12 mouse cellular contexts compared by ENCODE assay signal in genomic region chr2:172978131-172978633, GRCm38 (mm10). TPM values are rescaled to one million over a fixed set of nuclear protein-coding genes. Genes with fewer than 3 reads are reported as not detected.
DNase-seq lines count a peak whose midpoint lies in the region; ATAC-seq lines count a peak whose summit lies in the region.
"Had no signal": no experiment of that assay in that cellular context is flagged by ENCODE, and none has a peak within 500 bp of the region (broad histone marks: within the 10 kb centered on the region; RNA-seq: fewer than 3 reads in every experiment).

No protein-coding gene starts in this region.

- H3K4me3 ChIP-seq in kidney, embryonic 15.5 days (replicated peaks), result no peak overlapping the region
- H3K4me3 ChIP-seq in kidney, embryonic 16.5 days (ENCODE audit: low read length), result no peak overlapping the region
- no peak overlapping the region for H3K4me3 ChIP-seq in forebrain, embryonic 13.5 days

- 0 out of 2 replicates have a peak overlapping the region, but pooled peaks have one; percentile 65 for H3K27ac ChIP-seq in kidney, embryonic 15.5 days
- no peak overlapping the region for H3K27ac ChIP-seq in kidney, embryonic 16.5 days (ENCODE audit: low read length)
- peak overlapping the region; percentile 5; the same call in 1 of the 2 replicates for H3K27ac ChIP-seq in forebrain, embryonic 13.5 days

- H3K4me2 ChIP-seq in kidney, embryonic 15.5 days, result no peak overlapping the region
- no peak overlapping the region for H3K4me2 ChIP-seq in kidney, embryonic 16.5 days (replicated peaks; ENCODE audit: low read depth, low read length)
- H3K4me2 ChIP-seq in forebrain, embryonic 13.5 days, result no peak overlapping the region

- H3K36me3 ChIP-seq in kidney, embryonic 15.5 days, result no peaks in the 10 kb centered on the region
- H3K36me3 ChIP-seq in kidney, embryonic 16.5 days (ENCODE audit: insufficient read depth, low read length), result no peaks in the 10 kb centered on the region
- H3K36me3 ChIP-seq in forebrain, embryonic 13.5 days (ENCODE audit: poor library complexity, severe bottlenecking), result no peaks in the 10 kb centered on the region

- H3K4me1 ChIP-seq in kidney, embryonic 15.5 days, result peaks cover 30% of the 10 kb centered on the region
- H3K4me1 ChIP-seq in kidney, embryonic 16.5 days (ENCODE audit: insufficient read depth, low read length), result peaks cover 18% of the 10 kb centered on the region
- H3K4me1 ChIP-seq in forebrain, embryonic 13.5 days, result peaks cover 23% of the 10 kb centered on the region

- H3K9ac ChIP-seq in kidney, embryonic 15.5 days, result no peak overlapping the region
- no peak overlapping the region for H3K9ac ChIP-seq in kidney, embryonic 16.5 days (replicated peaks; ENCODE audit: low read length)
- H3K9ac ChIP-seq in forebrain, embryonic 13.5 days, result no peak overlapping the region

- ATAC-seq in kidney, embryonic 15.5 days (replicated peaks; ENCODE audit: low FRiP score), result no peak
- ATAC-seq in kidney, embryonic 16.5 days (ENCODE audit: low FRiP score, low TSS enrichment), result no peak
- no peak for ATAC-seq in forebrain, embryonic 13.5 days
- ATAC-seq in monocyte, adult 5-6 weeks (replicated peaks; ENCODE audit: insufficient number of reproducible peaks, low FRiP score, low TSS enrichment, poor library complexity, severe bottlenecking), result no peak

- DNase-seq in 416B (ENCODE audit: low read depth), result peak; percentile 65
- peak; percentile 68 for DNase-seq in CD4-positive helper T cell, adult 2 months (ENCODE audit: low read depth, low spot score)
- DNase-seq in gastrocnemius, postnatal 25 days, result no peak
- DNase-seq in left cerebral cortex, adult 8-10 months (ENCODE audit: low spot score in 2 of 2), result no peak
- DNase-seq: adrenal gland, postnatal 25 days; kidney, adult 8-10 months; lung, postnatal 36 days had no signal

- H3K27me3 ChIP-seq in kidney, embryonic 15.5 days, result no peaks in the 10 kb centered on the region
- no peaks in the 10 kb centered on the region for H3K27me3 ChIP-seq in kidney, embryonic 16.5 days (ENCODE audit: insufficient read depth, low read length)
- no peaks in the 10 kb centered on the region for H3K27me3 ChIP-seq in forebrain, embryonic 13.5 days

- H3K9me3 ChIP-seq in kidney, embryonic 15.5 days (replicated peaks), result peaks cover 3% of the 10 kb centered on the region
- H3K9me3 ChIP-seq in kidney, embryonic 16.5 days (ENCODE audit: low read length), result peaks cover 6% of the 10 kb centered on the region; the same call in 1 of the 2 replicates
- H3K9me3 ChIP-seq in forebrain, embryonic 13.5 days (replicated peaks), result no peaks in the 10 kb centered on the region

- WGBS in kidney, embryonic 15.5 days, result 68% methylated on average over 4 of the region's 4 CpGs
- WGBS in kidney, embryonic 16.5 days, result 67% methylated on average over 4 of the region's 4 CpGs
- 60% methylated on average over 3 of the region's 4 CpGs for WGBS in forebrain, embryonic 13.5 days

RNA-seq across cellular contexts. Expression of gene Spo11, which starts 0.7 kb away (rescaled TPM):
- polyA plus RNA-seq in kidney, embryonic 15.5 days (2015; fragmentation: Nextera tagmentation; extraction: Ambion mirVana), result 0.08 and 0.09 TPM in 2 replicates
- 0.05 and 0.23 TPM in 2 replicates for polyA plus RNA-seq in kidney, embryonic 16.5 days (2015; fragmentation: Nextera tagmentation; extraction: Ambion mirVana)
- 0.13 and 0.45 TPM in 2 replicates for polyA plus RNA-seq in forebrain, embryonic 13.5 days (2015; fragmentation: Nextera tagmentation; extraction: Ambion mirVana)
- total RNA-seq in monocyte, adult 5-6 weeks (2017), result 2.6 to 8.5 TPM (median 7.4 TPM) in 3 replicates
- not detected for total RNA-seq in gastrocnemius, postnatal 25 days (2021)
- under 1 TPM; 0.32 to 0.59 (median 0.41) TPM for total RNA-seq in left cerebral cortex, adult 8-10 months (2022)
- total RNA-seq: adrenal gland, postnatal 25 days; heart, adult 8-10 months had no signal

RNA-seq across cellular contexts. Expression of gene Rae1, which starts 21.7 kb away (rescaled TPM):
- polyA plus RNA-seq in kidney, embryonic 15.5 days (2015; fragmentation: Nextera tagmentation; extraction: Ambion mirVana), result 138 and 145 TPM in 2 replicates
- polyA plus RNA-seq in kidney, embryonic 16.5 days (2015; fragmentation: Nextera tagmentation; extraction: Ambion mirVana), result 143 and 146 TPM in 2 replicates
- polyA plus RNA-seq in forebrain, embryonic 13.5 days (2015; fragmentation: Nextera tagmentation; extraction: Ambion mirVana), result 146 and 148 TPM in 2 replicates
- 40.0 to 48.7 TPM (median 46.6 TPM) in 3 replicates for total RNA-seq in monocyte, adult 5-6 weeks (2017)
- 10 to 100 TPM; 11.8 to 12.7 TPM for total RNA-seq in gastrocnemius, postnatal 25 days (2021)
- 10 to 100 TPM; 56.9 to 63.1 (median 62.1) TPM for total RNA-seq in left cerebral cortex, adult 8-10 months (2022)

RNA-seq across cellular contexts. Expression of gene Bmp7, which starts 38.1 kb away (rescaled TPM):
- polyA plus RNA-seq in kidney, embryonic 15.5 days (2015; fragmentation: Nextera tagmentation; extraction: Ambion mirVana), result 43.0 and 46.3 TPM in 2 replicates
- polyA plus RNA-seq in kidney, embryonic 16.5 days (2015; fragmentation: Nextera tagmentation; extraction: Ambion mirVana), result 39.8 and 49.7 TPM in 2 replicates
- 6.9 and 7.2 TPM in 2 replicates for polyA plus RNA-seq in forebrain, embryonic 13.5 days (2015; fragmentation: Nextera tagmentation; extraction: Ambion mirVana)
- 0.19 to 0.38 TPM in 2 of 3 replicates, not detected in the other for total RNA-seq in monocyte, adult 5-6 weeks (2017)
- total RNA-seq in gastrocnemius, postnatal 25 days (2021), result 1 to 10 TPM in 1 of 2 experiments, under 1 TPM in 1; 0.87 to 1.8 TPM
- total RNA-seq in left cerebral cortex, adult 8-10 months (2022), result 10 to 100 TPM; 13.4 to 14.3 (median 13.9) TPM

RNA-seq across cellular contexts. Expression of gene Rbm38, which starts 42.1 kb away (rescaled TPM):
- 32.1 and 37.3 TPM in 2 replicates for polyA plus RNA-seq in kidney, embryonic 15.5 days (2015; fragmentation: Nextera tagmentation; extraction: Ambion mirVana)
- 35.4 and 37.0 TPM in 2 replicates for polyA plus RNA-seq in kidney, embryonic 16.5 days (2015; fragmentation: Nextera tagmentation; extraction: Ambion mirVana)
- polyA plus RNA-seq in forebrain, embryonic 13.5 days (2015; fragmentation: Nextera tagmentation; extraction: Ambion mirVana), result 40.0 and 47.6 TPM in 2 replicates
- total RNA-seq in monocyte, adult 5-6 weeks (2017), result 37.6 to 41.8 TPM (median 37.7 TPM) in 3 replicates
- total RNA-seq in gastrocnemius, postnatal 25 days (2021), result 100 to 1,000 TPM; 205 to 217 TPM
- 1 to 10 TPM; 2.9 to 5.2 (median 3.6) TPM for total RNA-seq in left cerebral cortex, adult 8-10 months (2022)

Comparison
In these comparisons a context has a peak if more than half of its experiments do, and no peak if none do; other contexts are left out.
1. DNase-seq: peak in 416B (single experiment) and CD4-positive helper T cell, adult 2 months (single experiment); none in gastrocnemius, postnatal 25 days (single experiment) and left cerebral cortex, adult 8-10 months (0 of 2).
2. RNA of gene Bmp7, which starts 38.1 kb away (total RNA-seq): 13.4 to 14.3 TPM in left cerebral cortex, adult 8-10 months; 0.87 to 1.8 TPM in gastrocnemius, postnatal 25 days and 0.19 to 0.38 TPM in monocyte, adult 5-6 weeks; every median in the first group is over 4 times any median in the second.